In genomic region chr17:8051247-8051646, GRCm38 (mm10) we compare ENCODE assay signal across 8 mouse cellular contexts.
A peak's percentile ranks its signal among the peaks of the same experiment; 100 is the strongest.
DNase-seq lines count a peak whose midpoint lies in the region; ATAC-seq and TF ChIP-seq lines count a peak whose summit lies in the region.
"Not testable (repeated sequence)": the region's sequence is repeated elsewhere in the genome, so short reads cannot be mapped to it uniquely, and the experiment has no call there.

No protein-coding gene starts in this region.

- TF ChIP-seq CTCF in heart, adult 2 months (IDR thresholded peaks at IDR 0.05): peak; percentile 60

- not testable (repeated sequence) for H3K4me2 ChIP-seq in embryonic facial prominence, embryonic 14.5 days (ENCODE audit: low read depth, low read length); limb, embryonic 11.5 days (ENCODE audit: low read depth, severe bottlenecking)

- ATAC-seq in embryonic facial prominence, embryonic 14.5 days (ENCODE audit: low read depth): peak; percentile 45; the same call in 1 of the 2 replicates
- not testable (repeated sequence) for ATAC-seq in limb, embryonic 11.5 days (ENCODE audit: insufficient number of reproducible peaks, low FRiP score, low TSS enrichment, low read depth)
- ATAC-seq in monocyte, adult 5-6 weeks (replicated peaks; ENCODE audit: insufficient number of reproducible peaks, low FRiP score, low TSS enrichment, poor library complexity, severe bottlenecking): peak; percentile 53

- not testable (repeated sequence) for H3K4me1 ChIP-seq in embryonic facial prominence, embryonic 14.5 days (ENCODE audit: control insufficient read depth, insufficient read depth, low read length); heart, adult 2 months (ENCODE audit: control insufficient read depth, insufficient read depth, low read length); limb, embryonic 11.5 days (ENCODE audit: control insufficient read depth, insufficient read depth, low read length)

- H3K9me3 ChIP-seq in embryonic facial prominence, embryonic 14.5 days (ENCODE audit: control insufficient read depth, low read length); limb, embryonic 11.5 days (ENCODE audit: control insufficient read depth, low read length): not testable (repeated sequence)

- TF ChIP-seq POLR2A in heart, adult 2 months (IDR thresholded peaks at IDR 0.05; ENCODE audit: insufficient read depth, low read depth, low read length): not testable (repeated sequence)

- DNase-seq in A20 (ENCODE audit: low read depth, low spot score): peak; percentile 40
- DNase-seq in adrenal gland, postnatal 4 days (ENCODE audit: low spot score in 2 of 2): peak; percentile 28 to 66
- DNase-seq in embryonic facial prominence, embryonic 14.5 days (ENCODE audit: low spot score): peak; percentile 3
- DNase-seq in heart, adult 2 months: peak; percentile 71 to 74
- DNase-seq in kidney, adult 9 months: peak; percentile 87
- peak; percentile 20 for DNase-seq in limb, embryonic 11.5 days (ENCODE audit: low spot score)
- DNase-seq in spleen, postnatal 4 days (ENCODE audit: low spot score in 2 of 2): peak; percentile 69 to 83

- not testable (repeated sequence) for H3K79me2 ChIP-seq in heart, adult 2 months (replicated peaks; ENCODE audit: control insufficient read depth, insufficient read depth, low read length)

- not testable (repeated sequence) for TF ChIP-seq EP300 in heart, adult 2 months (IDR thresholded peaks at IDR 0.05; ENCODE audit: insufficient read depth, low read depth, low read length)

- not testable (repeated sequence) for H3K4me3 ChIP-seq in embryonic facial prominence, embryonic 14.5 days (ENCODE audit: low read depth, low read length); heart, adult 2 months; limb, embryonic 11.5 days (ENCODE audit: low read depth, low read length)

- H3K27ac ChIP-seq in embryonic facial prominence, embryonic 14.5 days (replicated peaks; ENCODE audit: low read depth, low read length); heart, adult 2 months; limb, embryonic 11.5 days (replicated peaks; ENCODE audit: low read depth, low read length): not testable (repeated sequence)

- not testable (repeated sequence) for H3K27me3 ChIP-seq in embryonic facial prominence, embryonic 14.5 days (replicated peaks; ENCODE audit: control insufficient read depth, insufficient read depth, low read length); heart, adult 2 months (ENCODE audit: control insufficient read depth, insufficient read depth, low read length); limb, embryonic 11.5 days (ENCODE audit: control insufficient read depth, insufficient read depth, low read length)

- 25% methylated on average over 3 of the region's 3 CpGs for WGBS in embryonic facial prominence, embryonic 14.5 days
- WGBS in heart, adult 2 months: 13% methylated on average over 3 of the region's 3 CpGs
- 45% methylated on average over 3 of the region's 3 CpGs for WGBS in limb, embryonic 11.5 days

- intact Hi-C loops in heart, adult 2 months (cut with DNase I): not testable (repeated sequence)

- H3K36me3 ChIP-seq in embryonic facial prominence, embryonic 14.5 days (ENCODE audit: control insufficient read depth, insufficient read depth, low read length); heart, adult 2 months (ENCODE audit: control insufficient read depth, insufficient read depth, low read length); limb, embryonic 11.5 days (ENCODE audit: control insufficient read depth, insufficient read depth, low read length): not testable (repeated sequence)

- H3K9ac ChIP-seq in embryonic facial prominence, embryonic 14.5 days (ENCODE audit: low read depth, low read length); heart, adult 2 months (ENCODE audit: low read depth, low read length); limb, embryonic 11.5 days (ENCODE audit: low read length): not testable (repeated sequence)

Comparison
In these comparisons a context has a peak if more than half of its experiments do, and no peak if none do; other contexts are left out.
1. DNase-seq: peak in every context shown above with its lines; median percentile 87 in kidney, adult 9 months; 76 in spleen, postnatal 4 days; 72 in heart, adult 2 months; 47 in adrenal gland, postnatal 4 days; 40 in A20; 20 in limb, embryonic 11.5 days; 3 in embryonic facial prominence, embryonic 14.5 days.